Mouse (Mus musculus) CD4-positive helper T cell, adult 2 months (primary cell): ENCODE data around the gene Cdk5rap3.

Experiments used
- DNase-seq: peaks from one replicate; pipeline ENCODE4 v3.0.0-alpha.2; 2012; ENCODE audit warnings: low read depth, missing footprints, low spot score

Cdk5rap3 gene

DNA sequence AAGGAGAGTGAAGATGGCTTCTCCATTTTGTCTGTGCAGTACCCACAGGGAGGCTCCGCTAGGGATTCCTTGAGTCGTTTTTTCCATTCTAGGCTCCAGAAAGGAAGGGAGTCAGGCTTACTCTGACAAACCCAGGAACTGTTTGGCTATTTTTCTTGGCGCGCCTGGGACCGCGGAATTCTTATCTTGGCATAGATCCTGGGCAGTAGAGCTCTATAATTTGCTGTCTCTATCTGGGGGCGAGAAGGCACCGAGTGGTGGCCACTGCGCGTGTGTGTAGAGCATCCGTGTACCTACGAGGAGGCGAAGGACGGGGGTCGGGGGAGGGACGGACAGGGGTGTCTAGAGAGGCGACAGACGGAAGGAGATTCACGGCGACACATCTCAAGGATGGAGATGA lies 54.9 kb downstream of the Cdk5rap3 start:
- no peak for DNase-seq

DNA sequence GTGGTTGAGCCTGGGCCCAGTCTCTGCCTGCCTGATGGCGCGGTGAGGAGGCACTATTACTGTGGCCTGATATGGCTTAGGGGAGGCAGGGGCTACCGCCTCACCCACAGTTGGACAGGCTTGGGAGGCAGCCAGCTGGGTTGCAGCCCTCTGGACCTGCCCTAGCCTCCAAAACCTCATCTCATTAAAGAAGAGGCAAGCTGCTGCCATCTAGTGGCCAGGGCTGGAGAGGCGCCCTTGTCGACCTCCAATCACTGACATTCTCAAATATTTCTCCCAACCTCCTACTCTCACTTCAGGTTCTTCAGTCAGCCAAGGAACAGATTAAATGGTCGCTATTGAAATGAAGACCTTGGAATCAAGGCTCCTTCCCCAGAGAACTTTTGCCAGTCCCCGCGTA lies 55.7 kb downstream of the Cdk5rap3 start:
- peak; percentile 77 for DNase-seq

DNA sequence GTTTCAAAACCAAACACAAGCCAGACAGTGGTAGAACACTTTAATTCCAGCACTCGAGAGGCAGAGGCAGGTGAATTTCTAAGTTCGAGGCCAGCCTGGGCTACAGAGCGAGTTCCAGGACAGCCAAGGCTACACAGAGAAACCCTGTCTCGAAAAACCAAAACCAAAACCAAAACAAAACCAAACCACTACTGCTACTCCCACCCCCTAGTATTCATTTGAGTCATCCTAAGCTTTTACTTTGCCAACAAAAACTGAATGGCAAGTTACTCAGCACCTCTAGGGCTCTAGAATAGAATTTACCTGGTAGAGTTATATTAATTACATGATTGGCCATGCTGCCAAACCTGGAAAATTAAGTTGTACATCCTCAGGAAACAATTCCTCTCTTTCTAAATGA lies 56.7 kb downstream of the Cdk5rap3 start:
- peak; percentile 50 for DNase-seq

DNA sequence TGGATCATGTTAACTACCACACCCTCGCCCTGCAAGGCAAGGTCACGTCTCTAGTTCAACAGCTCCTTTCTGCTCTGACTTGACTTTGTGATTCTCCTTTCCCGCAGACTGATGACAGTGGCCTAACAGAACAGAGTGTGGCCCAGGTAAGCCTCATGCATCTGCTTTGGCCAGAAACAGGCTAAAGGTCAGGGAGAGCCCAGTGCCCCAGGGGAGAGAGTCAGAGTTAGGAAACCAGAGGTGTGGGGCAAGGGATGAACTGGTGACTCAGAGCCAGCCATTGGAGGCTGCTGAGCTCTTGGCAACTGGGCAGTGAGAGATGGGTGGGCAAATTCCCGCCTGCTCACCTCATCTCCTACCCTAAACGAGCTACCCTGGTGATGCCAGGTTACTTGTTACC lies 58.9 kb downstream of the Cdk5rap3 start:
- DNase-seq, result no peak
